Mouse (Mus musculus) megakaryocyte, embryonic 14.5 days (primary cell): ENCODE data around the gene Plcl1.

Experiments
- FLI1 ChIP-seq: IDR thresholded peaks from 2 replicates; pipeline ENCODE4 v1.6.1; 2012; ENCODE audit warnings: low read length, inconsistent platforms, mixed read lengths
- GATA1 ChIP-seq: IDR thresholded peaks from 3 replicates; pipeline ENCODE4 v1.6.1; 2012; ENCODE audit warnings: mixed read lengths, low read length, inconsistent platforms, borderline replicate concordance

- TF ChIP-seq GATA1 (no peak), FLI1 (no peak)
Observed at GRCm38 (mm10) chr1:55525100-55525499, 119.4 kb downstream of the Plcl1 start.
